26 mouse cellular contexts compared by ENCODE assay signal in genomic region chr8:79346414-79346813, GRCm38 (mm10). TPM values are rescaled to one million over a fixed set of nuclear protein-coding genes. Genes with fewer than 3 reads are reported as not detected.
A peak's percentile ranks its signal among the peaks of the same experiment; 100 is the strongest.
DNase-seq lines count a peak whose midpoint lies in the region; ATAC-seq and TF ChIP-seq lines count a peak whose summit lies in the region.
"Had no signal": no experiment of that assay in that cellular context is flagged by ENCODE, and none has a peak within 500 bp of the region (broad histone marks: within the 10 kb centered on the region; RNA-seq: fewer than 3 reads in every experiment).

No protein-coding gene starts in this region.

- H3K9me3 ChIP-seq in intestine, embryonic 15.5 days = no peaks in the 10 kb centered on the region
- no peaks in the 10 kb centered on the region for H3K9me3 ChIP-seq in intestine, postnatal 0 days (ENCODE audit: control insufficient read depth)
- H3K9me3 ChIP-seq in liver, postnatal 0 days (ENCODE audit: low read length) = no peaks in the 10 kb centered on the region
- H3K9me3 ChIP-seq: forebrain, embryonic 15.5 days; G1E; heart, embryonic 12.5 days; heart, embryonic 15.5 days; hindbrain, embryonic 10.5 days; hindbrain, embryonic 13.5 days had no signal

- 0 out of 2 replicates have a peak, but pooled peaks cover 2% of the 10 kb centered on the region for H3K79me2 ChIP-seq in liver, adult 2 months (ENCODE audit: control insufficient read depth, insufficient read depth, low read length)

- H3K4me3 ChIP-seq in liver, adult 2 months (ENCODE audit: insufficient read depth, low read depth, low read length) = no peak overlapping the region
- no peak overlapping the region for H3K4me3 ChIP-seq in intestine, embryonic 15.5 days (replicated peaks)
- H3K4me3 ChIP-seq in intestine, postnatal 0 days (ENCODE audit: low read depth, low read length) = no peak overlapping the region
- no peak overlapping the region for H3K4me3 ChIP-seq in liver, postnatal 0 days (ENCODE audit: low read depth, low read length)
- H3K4me3 ChIP-seq: forebrain, embryonic 15.5 days; heart, embryonic 12.5 days; heart, embryonic 15.5 days; hindbrain, embryonic 10.5 days; hindbrain, embryonic 13.5 days had no signal

- TF ChIP-seq CTCF in liver, adult 2 months (IDR thresholded peaks at IDR 0.05; ENCODE audit: low read depth, low read length) = no peak
- TF ChIP-seq CTCF in intestine, postnatal 0 days (IDR thresholded peaks at IDR 0.05; ENCODE audit: low read depth) = no peak
- no peak for TF ChIP-seq CTCF in liver, postnatal 0 days (IDR thresholded peaks at IDR 0.05; ENCODE audit: low read depth)

- 24% methylated on average over 10 of the region's 10 CpGs for WGBS in liver, adult 2 months
- WGBS in intestine, embryonic 15.5 days = 81% methylated on average over 10 of the region's 10 CpGs
- 46% methylated on average over 10 of the region's 10 CpGs for WGBS in intestine, postnatal 0 days
- WGBS in liver, postnatal 0 days (ENCODE audit: insufficient replicate concordance) = 67% methylated on average over 10 of the region's 10 CpGs

- no peak for TF ChIP-seq EP300 in liver, postnatal 0 days (IDR thresholded peaks at IDR 0.05; ENCODE audit: low read depth)

- no peak overlapping the region for H3K9ac ChIP-seq in liver, adult 2 months (ENCODE audit: low read depth, low read length)
- no peak overlapping the region for H3K9ac ChIP-seq in intestine, embryonic 15.5 days
- H3K9ac ChIP-seq in intestine, postnatal 0 days (ENCODE audit: low read depth, low read length) = no peak overlapping the region
- H3K9ac ChIP-seq in liver, postnatal 0 days (replicated peaks) = no peak overlapping the region
- H3K9ac ChIP-seq: forebrain, embryonic 15.5 days; heart, embryonic 12.5 days; heart, embryonic 15.5 days; hindbrain, embryonic 13.5 days had no signal

- peak; percentile 30 for ATAC-seq in intestine, embryonic 15.5 days
- peak; percentile 71 for ATAC-seq in intestine, postnatal 0 days
- peak; percentile 97 for ATAC-seq in liver, postnatal 0 days
- ATAC-seq: forebrain, embryonic 15.5 days; hindbrain, embryonic 16.5 days; Patski had no signal

- H3K36me3 ChIP-seq in liver, adult 2 months (ENCODE audit: control insufficient read depth, insufficient read depth, low read length) = peaks cover 22% of the 10 kb centered on the region
- H3K36me3 ChIP-seq in intestine, embryonic 15.5 days = peaks cover 18% of the 10 kb centered on the region
- peaks cover 39% of the 10 kb centered on the region for H3K36me3 ChIP-seq in intestine, postnatal 0 days (ENCODE audit: control insufficient read depth, insufficient read depth)
- peaks cover 20% of the 10 kb centered on the region; the same call in 1 of the 2 replicates for H3K36me3 ChIP-seq in liver, postnatal 0 days (replicated peaks; ENCODE audit: insufficient read depth, low read length)
- H3K36me3 ChIP-seq: G1E had no signal

- no peaks in the 10 kb centered on the region for H3K27me3 ChIP-seq in liver, adult 2 months (ENCODE audit: control insufficient read depth, insufficient read depth, low read length)
- H3K27me3 ChIP-seq in intestine, embryonic 15.5 days (replicated peaks) = no peaks in the 10 kb centered on the region
- H3K27me3 ChIP-seq in intestine, postnatal 0 days (replicated peaks; ENCODE audit: control insufficient read depth, insufficient read depth, low read length) = no peaks in the 10 kb centered on the region
- no peaks in the 10 kb centered on the region for H3K27me3 ChIP-seq in liver, postnatal 0 days (ENCODE audit: insufficient read depth, low read length)
- H3K27me3 ChIP-seq: CH12.LX; forebrain, embryonic 15.5 days; heart, embryonic 12.5 days; heart, embryonic 15.5 days; hindbrain, embryonic 13.5 days; Patski had no signal

- TF ChIP-seq POLR2A in liver, adult 2 months (IDR thresholded peaks at IDR 0.05; ENCODE audit: extremely low read depth, insufficient read depth, low read length) = no peak

- peak; percentile 86 for DNase-seq in liver, adult 2 months (ENCODE audit: extremely low read depth, low read depth, low spot score)
- no peak for DNase-seq in liver
- peak; percentile 41 for DNase-seq in liver, postnatal 0 days
- no peak for DNase-seq in urinary bladder, adult 18-20 months (ENCODE audit: low spot score in 2 of 2)
- DNase-seq in frontal cortex, postnatal 14 days (ENCODE audit: low spot score in 2 of 2) = no peak
- DNase-seq: adrenal gland, postnatal 10 days; adrenal gland, postnatal 36 days; B cell, adult 2 months; cerebellum, adult 18-20 months; cerebellum, adult 9-10 months; cerebellum, postnatal 14 days; gastrocnemius, postnatal 10 days; gastrocnemius, postnatal 36 days; heart, postnatal 10 days; heart, postnatal 36 days had no signal

- H3K4me1 ChIP-seq in liver, adult 2 months (ENCODE audit: control insufficient read depth, insufficient read depth, low read length) = peaks cover 2% of the 10 kb centered on the region
- peaks cover 9% of the 10 kb centered on the region for H3K4me1 ChIP-seq in intestine, embryonic 15.5 days (replicated peaks)
- H3K4me1 ChIP-seq in intestine, postnatal 0 days (replicated peaks; ENCODE audit: control insufficient read depth, insufficient read depth, low read length) = no peaks in the 10 kb centered on the region
- H3K4me1 ChIP-seq in liver, postnatal 0 days (ENCODE audit: insufficient read depth) = no peaks in the 10 kb centered on the region; the same call in 1 of the 2 replicates

- H3K4me2 ChIP-seq in intestine, embryonic 15.5 days (replicated peaks) = no peak overlapping the region
- H3K4me2 ChIP-seq in intestine, postnatal 0 days (replicated peaks; ENCODE audit: low read depth) = no peak overlapping the region
- H3K4me2 ChIP-seq in liver, postnatal 0 days (ENCODE audit: low read depth, low read length) = no peak overlapping the region
- H3K4me2 ChIP-seq: forebrain, embryonic 15.5 days; heart, embryonic 12.5 days; heart, embryonic 15.5 days; hindbrain, embryonic 13.5 days had no signal

- no peak overlapping the region for H3K27ac ChIP-seq in liver, adult 2 months (replicated peaks; ENCODE audit: insufficient read depth, low read depth, low read length)
- no peak overlapping the region for H3K27ac ChIP-seq in intestine, embryonic 15.5 days
- H3K27ac ChIP-seq in intestine, postnatal 0 days (ENCODE audit: low read depth, low read length) = no peak overlapping the region
- H3K27ac ChIP-seq in liver, postnatal 0 days (ENCODE audit: low read depth) = peak overlapping the region; percentile 66
- H3K27ac ChIP-seq: forebrain, embryonic 15.5 days; heart, embryonic 15.5 days; hindbrain, embryonic 10.5 days; hindbrain, embryonic 13.5 days had no signal

RNA-seq across cellular contexts. Expression of gene Mmaa, which starts 51.7 kb away (rescaled TPM):
- total RNA-seq in liver, adult 2 months (2014; rRNA removed) = 7.7 and 9.0 TPM in 2 replicates
- 7.4 and 8.2 TPM in 2 replicates for polyA plus RNA-seq in liver, adult 2 months (2012; rRNA removed)
- 12.8 and 13.5 TPM in 2 replicates for polyA plus RNA-seq in intestine, embryonic 15.5 days (2015; fragmentation: Nextera tagmentation; extraction: Ambion mirVana)
- 7.2 and 8.2 TPM in 2 replicates for polyA plus RNA-seq in intestine, postnatal 0 days (2015; fragmentation: Nextera tagmentation; extraction: Ambion mirVana)
- 6.3 and 7.2 TPM in 2 replicates for polyA plus RNA-seq in liver, postnatal 0 days (2015; fragmentation: Nextera tagmentation; extraction: Ambion mirVana)

RNA-seq across cellular contexts. Expression of gene Smad1, which starts 52.9 kb away (rescaled TPM):
- total RNA-seq in liver, adult 2 months (2014; rRNA removed) = 10.8 and 12.0 TPM in 2 replicates
- 17.5 and 25.5 TPM in 2 replicates for polyA plus RNA-seq in liver, adult 2 months (2012; rRNA removed)
- polyA plus RNA-seq in intestine, embryonic 15.5 days (2015; fragmentation: Nextera tagmentation; extraction: Ambion mirVana) = 37.6 and 39.9 TPM in 2 replicates
- 27.3 and 27.4 TPM in 2 replicates for polyA plus RNA-seq in intestine, postnatal 0 days (2015; fragmentation: Nextera tagmentation; extraction: Ambion mirVana)
- 8.0 and 9.6 TPM in 2 replicates for polyA plus RNA-seq in liver, postnatal 0 days (2015; fragmentation: Nextera tagmentation; extraction: Ambion mirVana)
- total RNA-seq: CH12.LX had no signal

Comparison
In these comparisons a context has a peak if more than half of its experiments do, and no peak if none do; other contexts are left out.
1. DNase-seq: peak in liver, adult 2 months (single experiment) and liver, postnatal 0 days (single experiment); none in liver (single experiment), urinary bladder, adult 18-20 months (0 of 2) and frontal cortex, postnatal 14 days (0 of 2).
2. ATAC-seq: peak in every context shown above with its lines; median percentile 97 in liver, postnatal 0 days; 71 in intestine, postnatal 0 days; 30 in intestine, embryonic 15.5 days.